Mouse (Mus musculus) embryonic fibroblast, embryonic 13.5 days (primary cell): Measurements from ENCODE around the gene Siah2. TPM values are rescaled to one million over a fixed set of nuclear protein-coding genes. Genes with fewer than 3 reads are reported as not detected.

ENCODE experiments used
- H3K27ac ChIP-seq: 2 replicates; pipeline ENCODE4 v1.5.1; 2012; ENCODE audit warnings: low read length, control low read depth, inconsistent platforms; ENCODE audit not compliant: insufficient read depth
- H3K4me1 ChIP-seq: 2 replicates; pipeline ENCODE4 v1.6.1; 2011; ENCODE audit warnings: low read length; ENCODE audit not compliant: control insufficient read depth, insufficient read depth
- H3K4me3 ChIP-seq: 2 replicates; pipeline ENCODE4 v1.5.1; 2011; ENCODE audit warnings: mild to moderate bottlenecking, control low read depth, low read length; ENCODE audit not compliant: insufficient read depth
- CTCF ChIP-seq: IDR thresholded peaks from 2 replicates; pipeline ENCODE4 v1.5.1; 2011; ENCODE audit warnings: mild to moderate bottlenecking, control low read depth, low read length, moderate library complexity, borderline replicate concordance; ENCODE audit not compliant: insufficient read depth
- POLR2A ChIP-seq: IDR thresholded peaks from 2 replicates; pipeline ENCODE4 v1.6.1; 2011; ENCODE audit warnings: low read depth, mild to moderate bottlenecking, control low read depth, low read length, moderate library complexity
- polyA plus RNA-seq: library from polyadenylated mRNA; stranded (reverse); fragments of >200 nt; gene quantifications from 2 replicates; pipeline ENCODE4 v1.2.4, GENCODE M21; 2011; ENCODE audit warnings: low read depth; ENCODE audit not compliant: missing spikeins, insufficient read length

Gene Siah2
- polyA plus RNA-seq, 1 experiment: 20.6 TPM

DNA sequence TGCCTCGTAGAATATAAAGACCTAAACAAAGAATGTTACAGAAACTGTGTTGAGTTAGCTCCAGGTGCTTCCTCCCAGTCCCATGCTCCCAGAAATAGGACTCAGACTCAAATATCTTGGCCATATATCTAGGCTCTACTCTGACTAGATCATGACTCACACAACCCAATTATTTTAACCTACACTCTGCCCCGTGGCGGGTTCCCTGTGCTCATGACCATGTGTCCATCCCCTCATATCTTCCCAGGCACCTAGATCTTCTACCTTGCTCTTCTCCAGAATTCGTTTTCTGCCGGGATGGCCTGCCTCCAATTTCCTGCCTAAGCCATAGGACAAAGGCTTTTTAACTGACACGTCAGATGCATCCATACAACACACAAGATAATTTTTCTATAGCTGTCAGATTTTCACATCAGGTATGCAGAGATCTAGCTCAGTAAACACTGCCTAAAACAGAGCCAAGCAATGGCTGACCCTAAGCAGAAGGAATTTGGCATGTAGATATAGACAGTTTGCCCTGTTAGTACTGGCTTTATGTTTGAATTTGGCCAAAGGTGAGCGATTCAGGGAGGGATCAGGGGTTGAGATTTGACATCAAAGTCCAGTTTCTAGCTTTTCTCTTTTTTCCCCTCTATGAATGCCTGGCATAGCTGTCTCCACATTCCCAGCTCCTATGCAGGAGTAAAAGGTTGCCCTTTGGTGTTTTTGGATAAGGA, 5.8 kb downstream of the Siah2 start:
- no peak overlapping the region for H3K4me3 ChIP-seq
- H3K4me1 ChIP-seq: peaks cover 6% of the 10 kb centered on the region; the same call in 1 of the 2 replicates
- H3K27ac ChIP-seq: no peak overlapping the region
- TF ChIP-seq POLR2A: no peak
- no peak for TF ChIP-seq CTCF

DNA sequence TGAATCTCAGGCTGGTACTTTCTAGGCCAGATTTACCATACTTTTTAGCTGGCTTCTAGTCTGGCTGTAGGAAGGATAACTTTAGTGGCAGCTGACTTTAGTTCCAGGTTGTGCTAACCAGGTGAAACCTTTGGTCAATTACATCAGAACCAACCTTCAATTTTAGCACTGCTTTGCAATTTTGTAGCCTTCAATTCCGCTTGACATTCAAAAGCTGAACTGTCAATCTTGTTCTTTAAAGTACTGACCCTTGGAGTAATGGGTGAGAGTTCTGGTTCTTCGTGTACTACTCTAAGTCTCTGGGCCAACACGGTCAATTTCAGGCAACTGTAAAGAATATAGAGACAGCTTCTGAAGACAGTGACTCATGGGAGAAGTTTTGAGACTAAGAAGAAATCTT, 6.8 kb downstream of the Siah2 start:
- Histone ChIP-seq H3K4me3 (no peak overlapping the region), H3K4me1 (peaks cover 6% of the 10 kb centered on the region), H3K27ac (no peak overlapping the region)
- TF ChIP-seq CTCF (no peak), POLR2A (no peak)

DNA sequence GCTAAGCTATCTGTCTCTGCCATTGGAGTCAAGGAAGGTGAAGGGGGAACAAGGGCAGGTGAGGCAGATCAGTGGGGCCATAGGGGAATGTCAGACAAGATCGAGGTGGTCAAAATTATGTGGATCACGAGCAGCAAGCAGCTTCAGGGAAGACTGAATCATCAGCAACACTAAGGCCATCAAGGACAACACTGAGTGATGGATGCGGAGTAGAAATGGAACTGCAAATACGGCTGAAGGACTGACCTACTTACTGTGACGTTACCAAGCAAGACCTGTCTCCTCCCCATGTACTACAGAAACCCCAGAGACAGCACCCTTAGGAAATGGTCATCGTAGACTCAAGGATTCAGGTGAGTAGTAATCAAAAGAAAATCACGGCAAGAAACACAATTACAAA, 8.9 kb downstream of the Siah2 start:
- TF ChIP-seq POLR2A: no peak
- no peak for TF ChIP-seq CTCF
- H3K4me3 ChIP-seq: no peak overlapping the region
- no peak overlapping the region for H3K27ac ChIP-seq
- peaks cover 13% of the 10 kb centered on the region for H3K4me1 ChIP-seq

DNA sequence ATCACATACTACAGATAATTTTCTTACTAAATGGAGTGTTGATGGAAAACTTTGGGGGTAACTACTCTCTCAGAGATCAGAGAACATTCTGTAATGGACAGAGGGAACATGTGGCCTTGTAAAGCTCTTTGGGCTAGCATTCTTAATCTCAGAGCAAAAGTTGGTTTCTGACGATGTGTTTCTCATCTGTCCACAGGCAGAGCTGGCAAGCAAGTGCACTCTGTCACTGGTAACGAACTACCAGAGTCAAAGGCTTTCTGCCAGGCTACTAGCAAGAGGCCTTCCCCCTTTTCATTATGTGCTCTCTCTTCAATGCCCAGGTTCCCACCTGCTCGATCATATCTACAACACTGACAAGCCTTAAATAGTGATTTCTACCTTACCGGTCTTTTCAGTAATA, 9.9 kb downstream of the Siah2 start:
- H3K4me3 ChIP-seq: no peak overlapping the region
- peaks cover 13% of the 10 kb centered on the region for H3K4me1 ChIP-seq
- no peak overlapping the region for H3K27ac ChIP-seq
- TF ChIP-seq CTCF: no peak

DNA sequence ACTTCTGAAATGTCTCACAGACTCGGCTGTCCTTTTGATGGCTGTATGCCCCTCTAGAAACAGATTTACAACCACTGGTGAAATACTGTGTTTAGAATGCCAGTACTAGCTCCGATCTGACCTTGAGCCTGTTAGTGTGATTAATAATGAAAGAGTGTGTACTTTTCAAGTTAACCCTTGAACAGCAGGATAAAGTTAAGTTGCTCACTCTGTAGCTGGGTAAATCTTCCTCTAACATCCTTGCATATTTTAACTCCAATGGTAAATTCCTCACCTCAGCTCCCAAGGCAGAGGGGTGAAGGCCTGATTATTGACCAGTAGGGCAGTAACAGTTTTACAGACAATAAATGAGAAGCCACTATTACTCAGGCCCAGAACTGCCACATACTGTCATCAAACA, 10.4 kb downstream of the Siah2 start:
- Histone ChIP-seq H3K27ac (no peak overlapping the region), H3K4me3 (no peak overlapping the region), H3K4me1 (peaks cover 13% of the 10 kb centered on the region)
- TF ChIP-seq CTCF: no peak
- TF ChIP-seq POLR2A: no peak

DNA sequence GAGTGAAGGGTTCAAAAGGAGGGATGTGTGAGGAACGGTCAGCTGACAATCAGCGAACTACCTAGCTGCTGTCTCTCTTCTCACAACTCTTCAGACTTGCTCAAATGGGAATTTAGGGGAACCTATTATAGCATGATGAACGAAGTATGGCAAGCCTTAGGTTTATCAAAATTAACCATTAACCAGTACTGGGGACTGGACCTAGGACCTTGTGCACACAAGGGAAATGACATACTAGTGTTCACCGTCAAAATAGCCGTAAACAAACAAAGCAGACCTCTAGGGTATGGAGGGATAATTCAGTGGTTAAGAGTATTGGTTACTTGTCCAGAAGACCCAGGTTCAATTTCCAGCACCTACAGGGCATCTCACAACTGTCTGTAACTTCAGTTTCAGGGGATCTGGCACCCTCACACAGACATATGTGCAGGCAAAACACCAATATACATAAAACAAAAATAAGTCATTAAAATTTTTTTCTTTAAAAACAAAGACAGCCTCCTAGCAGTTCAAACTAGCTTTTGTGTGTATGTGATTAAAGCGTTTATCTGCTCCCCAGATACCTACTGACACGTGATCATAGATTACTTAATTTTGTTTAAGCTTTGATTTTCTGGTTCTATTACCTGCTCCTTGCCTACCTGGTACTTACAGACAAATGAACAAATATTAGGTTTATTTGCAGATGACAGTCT, 11.1 kb downstream of the Siah2 start:
- Histone ChIP-seq H3K4me1 (peaks cover 8% of the 10 kb centered on the region), H3K4me3 (no peak overlapping the region), H3K27ac (no peak overlapping the region)
- TF ChIP-seq POLR2A: no peak

DNA sequence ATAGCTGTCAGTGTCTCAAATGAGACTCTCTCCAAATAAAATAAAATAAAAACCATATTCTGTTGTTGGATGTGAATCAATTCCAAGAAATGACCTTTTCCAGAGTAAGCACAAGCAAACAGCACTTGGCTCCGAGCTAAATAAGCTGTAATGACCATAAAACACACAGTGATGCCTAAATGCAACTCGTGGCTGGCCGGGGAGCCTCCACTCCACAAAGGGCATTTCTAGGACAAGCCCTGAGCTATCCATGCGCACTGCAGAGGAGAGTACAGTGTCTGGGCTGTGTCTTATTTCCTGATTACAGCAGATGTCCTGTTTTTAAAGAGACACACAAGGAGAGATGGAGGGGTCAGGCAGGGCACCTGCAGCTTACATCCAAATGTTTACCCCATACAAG, 12.2 kb downstream of the Siah2 start:
- Histone ChIP-seq H3K4me3 (no peak overlapping the region), H3K4me1 (peaks cover 6% of the 10 kb centered on the region), H3K27ac (no peak overlapping the region)
- TF ChIP-seq CTCF: no peak
- TF ChIP-seq POLR2A: no peak

DNA sequence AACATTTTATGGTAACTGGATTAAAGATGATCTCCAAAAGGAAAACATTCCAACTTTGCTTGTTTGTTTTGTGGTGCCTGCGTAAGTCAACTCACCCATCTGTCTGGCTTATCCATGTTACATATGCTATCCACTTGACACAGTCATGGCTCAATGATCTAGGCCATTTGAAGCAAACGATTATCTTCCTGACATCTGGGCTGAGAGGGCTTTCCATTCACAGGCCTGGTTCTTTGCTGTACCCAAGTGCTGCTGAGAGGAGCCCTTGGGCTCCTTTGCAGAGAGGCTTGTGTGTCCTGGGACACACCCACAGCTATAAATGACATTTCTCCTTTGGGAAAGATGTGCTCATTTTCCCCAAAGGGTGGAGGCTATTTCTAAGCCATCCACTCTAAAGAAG, 13.3 kb downstream of the Siah2 start:
- Histone ChIP-seq H3K27ac (no peak overlapping the region), H3K4me1 (peaks cover 6% of the 10 kb centered on the region)
- TF ChIP-seq CTCF: no peak
- TF ChIP-seq POLR2A: no peak

DNA sequence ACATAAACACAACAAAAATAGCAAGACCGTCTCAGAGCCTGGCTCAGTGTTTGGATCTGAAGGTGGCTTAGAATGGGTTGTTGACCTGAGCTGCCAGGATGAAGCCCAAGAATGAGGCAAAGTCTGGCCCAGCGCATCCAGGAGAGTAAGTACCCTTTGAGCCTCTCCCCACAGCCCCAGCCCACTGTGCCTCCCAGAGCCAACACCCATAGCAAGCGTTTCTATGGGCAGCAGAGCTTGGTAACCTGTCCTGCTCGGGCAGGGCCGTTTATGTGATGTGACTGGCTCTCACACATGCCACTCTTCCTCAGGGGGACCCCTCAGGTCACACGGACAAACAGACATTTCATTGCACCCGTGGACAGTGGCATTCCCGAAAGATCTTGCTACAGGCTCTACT, 13.8 kb downstream of the Siah2 start:
- no peak overlapping the region for H3K4me3 ChIP-seq
- H3K27ac ChIP-seq: no peak overlapping the region
- peaks cover 6% of the 10 kb centered on the region for H3K4me1 ChIP-seq
- TF ChIP-seq POLR2A (no peak), CTCF (no peak)

More for the DNA sequence above, 13.3 kb downstream of the Siah2 start:
- no peak overlapping the region for H3K4me3 ChIP-seq

DNA sequence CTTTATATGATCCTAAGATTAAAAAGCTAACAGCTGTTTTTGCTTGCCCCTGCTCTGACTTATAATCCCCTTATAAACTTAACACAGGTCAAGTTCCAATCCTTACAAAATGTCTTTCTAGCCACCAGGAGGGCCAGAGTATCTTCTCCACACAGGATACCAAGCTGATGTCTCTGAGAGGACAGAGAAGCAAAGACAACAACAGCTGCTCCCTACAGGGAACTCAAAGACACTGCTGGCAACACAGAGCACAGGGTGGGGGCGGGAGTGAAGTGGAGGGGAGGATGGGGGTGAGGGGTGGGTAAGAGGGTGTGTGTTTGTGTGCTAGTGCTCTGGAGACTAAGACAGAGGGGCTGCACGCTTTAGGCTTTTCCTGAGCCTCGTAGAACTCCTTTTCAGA, 14.6 kb downstream of the Siah2 start:
- Histone ChIP-seq H3K4me3 (no peak overlapping the region), H3K4me1 (peaks cover 9% of the 10 kb centered on the region), H3K27ac (no peak overlapping the region)
- no peak for TF ChIP-seq POLR2A
- no peak for TF ChIP-seq CTCF
